Mouse (Mus musculus): Measurements from ENCODE around the gene Efcab7.

DNA sequence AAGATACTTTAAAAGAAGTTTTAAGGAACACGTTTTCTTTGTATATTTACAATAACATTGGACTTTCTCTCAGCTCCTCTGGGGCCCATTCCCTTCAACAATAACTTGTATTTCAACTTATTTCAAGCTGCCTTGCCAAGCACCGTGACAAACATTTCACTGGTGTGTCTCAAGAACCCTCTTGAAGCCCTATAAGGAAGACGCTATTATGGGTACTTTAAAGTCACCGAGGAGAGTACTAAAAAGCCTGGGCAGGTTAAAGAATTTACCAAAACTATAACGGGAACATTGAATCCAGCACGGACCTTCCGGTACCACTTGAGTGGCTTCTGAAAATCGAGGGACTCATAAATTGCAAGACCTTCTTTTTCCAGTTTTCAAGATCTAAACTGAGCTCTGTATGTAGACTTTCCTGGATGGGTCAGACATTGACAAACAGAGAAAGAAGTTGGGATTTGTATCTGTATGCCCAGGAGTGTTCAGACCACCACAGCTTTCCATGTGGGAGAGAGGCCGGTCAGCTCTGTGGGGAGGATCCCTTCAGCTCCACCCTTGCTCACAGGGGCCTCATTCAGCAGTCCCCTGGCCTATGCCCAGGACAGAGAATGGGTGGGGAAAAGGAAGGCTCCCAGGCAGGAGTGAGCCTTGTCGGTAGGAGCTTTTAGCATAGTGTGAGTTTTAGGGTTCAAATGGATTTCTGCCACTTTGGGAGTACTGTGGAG lies 101.7 kb downstream of the Efcab7 start:
- TF ChIP-seq CTCF (IDR thresholded peaks at IDR 0.05; ENCODE audit: control insufficient read depth, insufficient read depth, low read length) = no peak
- no peak for TF ChIP-seq POLR2A (IDR thresholded peaks at IDR 0.05; ENCODE audit: borderline replicate concordance, control insufficient read depth, low read depth, low read length)
